Mouse (Mus musculus): Measurements from ENCODE around the gene Gm20695. TPM values are rescaled to one million over a fixed set of nuclear protein-coding genes. Genes with fewer than 3 reads are reported as not detected.
A peak's percentile ranks its signal among the peaks of the same experiment; 100 is the strongest.

Gm20695 gene
- total RNA-seq (2014; rRNA removed), result 0.93 TPM in 1 of 2 replicates, not detected in the other
- polyA plus RNA-seq (2015; fragmentation: Nextera tagmentation; extraction: Ambion mirVana), result 1.6 and 2.8 TPM in 2 replicates

GRCm38 (mm10) chr16:3884201-3885064 lies at the start of gene Gm20695, which contains the start of gene Zfp597:
Gm20695 (plus strand) TSS chr16:3884648.
Zfp597 (minus strand) TSS chr16:3884561.
- Histone ChIP-seq H3K27ac (ENCODE audit: low read depth, low read length) (peak within 1 kb of the TSS; percentile 92), H3K4me1 (ENCODE audit: insufficient read depth, low read length) (peaks cover 8% of the 10 kb centered on the region; the same call in 1 of the 2 replicates), H3K27me3 (ENCODE audit: insufficient read depth, low read length) (no peaks in the 10 kb centered on the region), H3K36me3 (ENCODE audit: insufficient read depth, low read length) (peaks cover 4% of the 10 kb centered on the region; the same call in 1 of the 2 replicates), H3K4me3 (ENCODE audit: low read depth, low read length) (peak within 1 kb of the TSS; percentile 99), H3K9ac (replicated peaks; ENCODE audit: low read length, poor library complexity, severe bottlenecking) (peak within 1 kb of the TSS; percentile 93), H3K4me2 (ENCODE audit: low read depth, low read length, poor library complexity, severe bottlenecking) (peak within 1 kb of the TSS; percentile 73), H3K9me3 (ENCODE audit: low read length) (no peaks in the 10 kb centered on the region)
- peak; percentile 96 for DNase-seq (ENCODE audit: low spot score)
- ATAC-seq (ENCODE audit: low FRiP score), result peak; percentile 98
- under 1% methylated on average over 78 of the region's 88 CpGs for WGBS
- TF ChIP-seq CTCF (IDR thresholded peaks at IDR 0.05), result peak; percentile 50

GRCm38 (mm10) chr16:3835461-3835860 lies 49.0 kb upstream of the Gm20695 start:
- H3K9ac ChIP-seq (replicated peaks; ENCODE audit: low read length, poor library complexity, severe bottlenecking), result no peak overlapping the region
- H3K4me2 ChIP-seq (ENCODE audit: low read depth, low read length, poor library complexity, severe bottlenecking), result no peak overlapping the region
- H3K4me3 ChIP-seq (ENCODE audit: low read depth, low read length), result no peak overlapping the region
- ATAC-seq (ENCODE audit: low FRiP score) (no peak), DNase-seq (ENCODE audit: low spot score) (no peak)
- H3K27ac ChIP-seq (ENCODE audit: low read depth, low read length), result no peak overlapping the region
- 93% methylated on average over 2 of the region's 2 CpGs for WGBS
- no peak for TF ChIP-seq CTCF (IDR thresholded peaks at IDR 0.05)
- H3K9me3 ChIP-seq (ENCODE audit: low read length), result no peaks in the 10 kb centered on the region
- no peaks in the 10 kb centered on the region for H3K27me3 ChIP-seq (ENCODE audit: insufficient read depth, low read length)
- no peaks in the 10 kb centered on the region for H3K4me1 ChIP-seq (ENCODE audit: insufficient read depth, low read length)
- no peaks in the 10 kb centered on the region for H3K36me3 ChIP-seq (ENCODE audit: insufficient read depth, low read length)

GRCm38 (mm10) chr16:3839157-3839885 lies 45.1 kb upstream of the Gm20695 start:
- Histone ChIP-seq H3K9me3 (ENCODE audit: low read length) (no peaks in the 10 kb centered on the region), H3K4me1 (ENCODE audit: insufficient read depth, low read length) (no peaks in the 10 kb centered on the region), H3K27me3 (ENCODE audit: insufficient read depth, low read length) (no peaks in the 10 kb centered on the region), H3K4me3 (ENCODE audit: low read depth, low read length) (no peak overlapping the region), H3K4me2 (ENCODE audit: low read depth, low read length, poor library complexity, severe bottlenecking) (no peak overlapping the region), H3K27ac (ENCODE audit: low read depth, low read length) (no peak overlapping the region), H3K36me3 (ENCODE audit: insufficient read depth, low read length) (no peaks in the 10 kb centered on the region), H3K9ac (replicated peaks; ENCODE audit: low read length, poor library complexity, severe bottlenecking) (no peak overlapping the region)
- peak; percentile 52 for DNase-seq (ENCODE audit: low spot score)
- TF ChIP-seq CTCF (IDR thresholded peaks at IDR 0.05), result peak; percentile 55
- WGBS, result 62% methylated on average over 17 of the region's 17 CpGs
- ATAC-seq (ENCODE audit: low FRiP score), result no peak

GRCm38 (mm10) chr16:3842989-3843388 lies 41.5 kb upstream of the Gm20695 start:
- ATAC-seq (ENCODE audit: low FRiP score), result no peak
- Histone ChIP-seq H3K9me3 (ENCODE audit: low read length) (no peaks in the 10 kb centered on the region), H3K36me3 (ENCODE audit: insufficient read depth, low read length) (no peaks in the 10 kb centered on the region), H3K4me1 (ENCODE audit: insufficient read depth, low read length) (peaks cover 5% of the 10 kb centered on the region; the same call in 1 of the 2 replicates), H3K4me2 (ENCODE audit: low read depth, low read length, poor library complexity, severe bottlenecking) (no peak overlapping the region), H3K9ac (replicated peaks; ENCODE audit: low read length, poor library complexity, severe bottlenecking) (no peak overlapping the region), H3K4me3 (ENCODE audit: low read depth, low read length) (no peak overlapping the region), H3K27me3 (ENCODE audit: insufficient read depth, low read length) (no peaks in the 10 kb centered on the region), H3K27ac (ENCODE audit: low read depth, low read length) (no peak overlapping the region)
- TF ChIP-seq CTCF (IDR thresholded peaks at IDR 0.05), result no peak
- WGBS, result 29% methylated on average over 4 of the region's 4 CpGs
- peak; percentile 61 for DNase-seq (ENCODE audit: low spot score)

GRCm38 (mm10) chr16:3843796-3844195 lies 40.7 kb upstream of the Gm20695 start:
- no peaks in the 10 kb centered on the region for H3K9me3 ChIP-seq (ENCODE audit: low read length)
- no peak overlapping the region for H3K4me2 ChIP-seq (ENCODE audit: low read depth, low read length, poor library complexity, severe bottlenecking)
- no peak overlapping the region for H3K4me3 ChIP-seq (ENCODE audit: low read depth, low read length)
- peaks cover 7% of the 10 kb centered on the region; the same call in 1 of the 2 replicates for H3K4me1 ChIP-seq (ENCODE audit: insufficient read depth, low read length)
- ATAC-seq (ENCODE audit: low FRiP score), result no peak
- no peak for DNase-seq (ENCODE audit: low spot score)
- H3K27me3 ChIP-seq (ENCODE audit: insufficient read depth, low read length), result no peaks in the 10 kb centered on the region
- H3K36me3 ChIP-seq (ENCODE audit: insufficient read depth, low read length), result no peaks in the 10 kb centered on the region
- 70% methylated on average over 1 of the region's 1 CpGs for WGBS
- H3K9ac ChIP-seq (replicated peaks; ENCODE audit: low read length, poor library complexity, severe bottlenecking), result no peak overlapping the region
- no peak overlapping the region for H3K27ac ChIP-seq (ENCODE audit: low read depth, low read length)
- no peak for TF ChIP-seq CTCF (IDR thresholded peaks at IDR 0.05)

Data from midbrain, postnatal 0 days (tissue).